Mouse (Mus musculus) B cell, adult (primary cell): ENCODE measurements around the gene Hs3st3a1. TPM values are rescaled to one million over a fixed set of nuclear protein-coding genes. Genes with fewer than 3 reads are reported as not detected.

Experiments
- total RNA-seq: library from RNA; stranded (reverse); gene quantifications from 4 replicates; pipeline ENCODE4 v1.2.4, GENCODE M21; 2023; ENCODE audit not compliant: inconsistent age

The Hs3st3a1 gene
- total RNA-seq = 0.38 to 0.63 TPM (median 0.51 TPM) in 4 replicates

DNA sequence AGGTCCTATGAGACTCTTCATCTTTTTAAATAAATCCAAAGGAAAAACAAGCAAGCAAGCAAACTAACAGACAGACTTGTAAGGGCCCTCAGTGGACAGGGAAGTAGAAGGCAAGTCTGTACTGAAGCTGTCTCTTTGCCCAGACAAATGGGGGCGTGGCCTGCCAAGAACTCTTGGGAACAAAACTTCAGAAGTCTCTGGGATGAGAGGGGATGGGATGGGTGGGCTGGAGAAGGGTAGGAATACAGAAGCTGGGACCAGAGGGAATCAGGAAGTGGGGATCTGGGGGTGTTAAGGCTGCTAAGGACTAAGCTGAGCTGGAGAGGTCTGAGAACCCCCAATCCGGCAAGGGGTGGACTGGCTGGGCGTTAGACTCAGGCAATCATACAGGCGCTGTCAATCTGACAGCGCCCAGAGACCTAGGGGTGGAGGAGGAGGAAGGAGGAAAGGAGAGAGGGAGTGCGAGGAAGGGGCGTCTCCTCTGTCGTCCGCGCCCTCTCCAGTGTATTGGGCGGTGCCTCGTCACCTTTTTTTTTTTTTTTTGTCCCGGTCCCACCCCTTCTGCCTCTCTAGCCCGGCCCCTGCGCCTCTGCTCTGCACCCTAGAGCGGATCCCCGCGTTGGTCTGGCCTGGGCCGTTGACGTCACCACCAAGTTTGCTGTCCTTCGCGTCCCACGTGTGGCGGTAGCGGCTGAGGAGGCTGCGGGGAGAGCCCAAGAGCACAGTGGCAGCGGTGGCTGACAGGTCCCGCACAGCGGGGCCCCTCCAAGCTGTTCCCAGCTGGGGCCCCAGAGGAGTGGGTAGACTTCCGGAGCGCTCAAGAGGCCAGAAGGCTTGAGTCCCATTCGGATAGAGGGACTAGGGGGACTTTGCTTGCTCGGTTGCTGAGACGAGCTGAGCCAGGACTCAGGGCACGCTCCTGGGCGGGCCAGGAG, at the start of gene Hs3st3a1:
Hs3st3a1 (plus strand) TSS at position 722 of the 935 bp plus-strand sequence.

DNA sequence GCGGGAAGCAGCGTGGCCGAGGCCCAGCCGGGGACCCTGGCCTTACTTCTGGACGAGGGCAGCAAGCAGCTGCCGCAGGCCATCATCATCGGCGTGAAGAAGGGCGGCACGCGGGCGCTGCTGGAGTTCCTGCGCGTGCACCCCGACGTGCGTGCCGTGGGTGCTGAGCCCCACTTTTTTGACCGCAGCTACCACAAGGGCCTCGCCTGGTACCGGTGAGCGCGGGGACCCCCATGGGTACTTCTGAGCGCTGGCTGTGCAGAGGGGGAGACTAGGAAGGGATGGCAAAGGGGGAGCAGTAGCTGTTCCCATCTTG, 1.2 kb downstream of the Hs3st3a1 start, which contains the start of gene F930015N05Rik:
F930015N05Rik (minus strand) TSS at position 242 of the 316 bp plus-strand sequence.

Other genes with a start within 250 kb of the Hs3st3a1 start
- not detected in 4 replicates for gene F930015N05Rik, start 1.3 kb downstream of the Hs3st3a1 start, total RNA-seq